Mouse (Mus musculus) CH12.LX (cell line): ENCODE results near the gene Fbf1.
A peak's percentile ranks its signal among the peaks of the same experiment; 100 is the strongest.

Source experiments
- CHD1 ChIP-seq: IDR thresholded peaks from 2 replicates; pipeline ENCODE4 v1.6.1; 2012; ENCODE audit warnings: low read depth, low read length, improper control_type of control experiment, inconsistent platforms
- CTCF ChIP-seq, 2 experiments: IDR thresholded peaks in 1 of 2; conservative IDR thresholded peaks in 1 of 2; 2 replicates each; pipeline ENCODE4 v1.5.1; 2011 to 2012; ENCODE audit warnings: low read depth in 2 of 2, low read length in 2 of 2, improper control_type of control experiment in 1 of 2, inconsistent platforms in 1 of 2, mild to moderate bottlenecking in 1 of 2, moderate library complexity in 1 of 2
- E2F4 ChIP-seq: IDR thresholded peaks from 2 replicates; pipeline ENCODE4 v1.6.1; 2011; ENCODE audit warnings: low read depth, low read length, improper control_type of control experiment; ENCODE audit not compliant: insufficient replicate concordance
- EP300 ChIP-seq: IDR thresholded peaks from 2 replicates; pipeline ENCODE4 v1.6.1; 2011; ENCODE audit warnings: low read length, improper control_type of control experiment
- HCFC1 ChIP-seq: IDR thresholded peaks from 2 replicates; pipeline ENCODE4 v1.6.1; 2012; ENCODE audit warnings: low read depth, mild to moderate bottlenecking, inconsistent platforms, low read length, improper control_type of control experiment
- JUND ChIP-seq: conservative IDR thresholded peaks from 2 replicates; pipeline ENCODE4 v1.6.1; 2011; ENCODE audit warnings: low read depth, low read length, improper control_type of control experiment
- MEF2A ChIP-seq: IDR thresholded peaks from 2 replicates; pipeline ENCODE4 v1.6.1; 2014; ENCODE audit warnings: low read depth, mild to moderate bottlenecking, inconsistent platforms, low read length, improper control_type of control experiment, borderline replicate concordance
- POLR2A ChIP-seq: IDR thresholded peaks from 2 replicates; pipeline ENCODE4 v1.6.1; 2011; ENCODE audit warnings: low read depth, mild to moderate bottlenecking, improper control_type of control experiment, low read length
- SIN3A ChIP-seq: IDR thresholded peaks from 2 replicates; pipeline ENCODE4 v1.6.1; 2012; ENCODE audit warnings: low read length, improper control_type of control experiment, inconsistent platforms
- TBP ChIP-seq: conservative IDR thresholded peaks from 2 replicates; pipeline ENCODE4 v1.6.1; 2011; ENCODE audit warnings: low read depth, low read length, improper control_type of control experiment

GRCm38 (mm10) chr11:116194619-116195018 is 26.7 kb upstream of the Fbf1 start:
- no peak for TF ChIP-seq TBP
- peak; percentile 47; the same call in 1 of the 2 replicates for TF ChIP-seq EP300
- TF ChIP-seq E2F4: no peak
- no peak for TF ChIP-seq CHD1
- TF ChIP-seq MEF2A: no peak
- TF ChIP-seq CTCF (conservative IDR thresholded peaks at IDR 0.05 in 1 of 2, IDR thresholded peaks at IDR 0.05 in 1 of 2; ENCODE audit: low read depth in 2 of 2, low read length in 2 of 2): no peak
- no peak for TF ChIP-seq SIN3A
- no peak for TF ChIP-seq POLR2A
- TF ChIP-seq HCFC1: no peak
- TF ChIP-seq JUND: no peak
